Mouse (Mus musculus): ENCODE results near the gene Bmp15.

Gene Bmp15

DNA sequence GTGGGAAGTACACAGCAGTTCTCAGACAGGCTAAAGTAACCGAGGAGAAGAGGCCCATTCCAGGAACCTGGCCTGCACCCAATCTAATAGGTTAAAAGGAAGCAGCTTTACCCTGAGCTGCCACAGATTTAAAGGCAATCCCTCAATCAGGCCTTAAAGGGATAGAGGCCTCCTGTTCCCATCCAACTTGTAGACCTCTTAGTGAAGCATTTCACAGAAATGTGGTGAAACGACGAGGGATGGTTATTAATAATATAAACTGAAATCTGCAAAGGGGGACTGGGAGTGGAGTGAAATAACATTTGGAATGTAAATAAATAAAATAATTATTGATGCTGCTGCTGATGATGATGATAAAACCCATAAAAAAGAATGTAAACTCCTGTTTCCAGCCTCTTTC is at the start of gene Bmp15:
Gene Bmp15 (minus strand): TSS at position 101 of the 400 bp plus-strand sequence.
- DNase-seq (ENCODE audit: low read depth, low spot score), result no peak

DNA sequence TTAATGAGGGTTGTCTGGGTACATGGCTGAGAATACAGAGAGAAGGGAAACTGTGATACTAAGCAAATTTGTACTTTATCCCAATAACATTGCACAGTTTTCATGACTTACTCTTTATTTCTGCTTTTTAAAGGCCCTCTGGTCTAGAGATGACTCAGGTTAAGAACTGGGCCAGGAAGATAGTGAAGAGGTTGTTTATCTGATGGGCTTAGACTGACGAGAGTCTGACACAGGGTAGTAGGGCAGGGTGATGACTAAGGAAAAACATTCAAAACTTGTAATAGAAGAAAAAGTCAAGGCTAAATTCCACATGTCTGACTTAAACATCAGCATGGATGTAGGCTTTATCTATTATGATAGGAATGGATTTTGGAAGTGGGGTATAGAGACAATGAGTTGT is 48.3 kb upstream of the Bmp15 start:
- DNase-seq (ENCODE audit: low read depth, low spot score), result no peak

DNA sequence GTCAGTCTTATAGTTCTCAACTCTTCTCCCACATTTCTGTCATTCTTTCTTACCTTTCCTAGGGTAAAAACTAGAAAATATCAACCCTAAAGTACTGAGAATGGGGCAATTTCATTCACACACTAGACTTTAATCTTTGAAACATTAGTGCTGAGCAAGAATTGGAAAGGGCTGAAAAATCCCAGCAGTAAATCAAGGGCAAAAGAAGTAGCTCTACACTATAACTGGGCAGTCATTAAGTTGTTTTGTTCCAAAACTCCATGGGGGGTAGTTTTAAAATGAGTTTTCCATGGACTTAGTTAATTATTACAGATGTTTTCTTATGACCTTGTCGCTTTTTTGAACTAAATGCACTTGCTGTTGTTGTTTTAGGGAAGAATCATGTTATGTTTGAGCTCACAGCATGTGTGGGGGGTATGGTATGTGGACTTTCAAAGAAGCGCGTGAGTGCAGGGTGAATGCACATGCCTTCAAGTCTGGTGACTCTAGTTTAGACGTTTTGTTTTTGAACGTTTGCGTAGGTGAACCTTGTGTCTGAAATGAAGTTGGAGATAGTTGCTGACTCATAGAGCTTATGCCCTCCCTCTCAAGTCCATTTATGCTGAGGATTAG is 37.1 kb upstream of the Bmp15 start:
- no peak for DNase-seq (ENCODE audit: low read depth, low spot score)

DNA sequence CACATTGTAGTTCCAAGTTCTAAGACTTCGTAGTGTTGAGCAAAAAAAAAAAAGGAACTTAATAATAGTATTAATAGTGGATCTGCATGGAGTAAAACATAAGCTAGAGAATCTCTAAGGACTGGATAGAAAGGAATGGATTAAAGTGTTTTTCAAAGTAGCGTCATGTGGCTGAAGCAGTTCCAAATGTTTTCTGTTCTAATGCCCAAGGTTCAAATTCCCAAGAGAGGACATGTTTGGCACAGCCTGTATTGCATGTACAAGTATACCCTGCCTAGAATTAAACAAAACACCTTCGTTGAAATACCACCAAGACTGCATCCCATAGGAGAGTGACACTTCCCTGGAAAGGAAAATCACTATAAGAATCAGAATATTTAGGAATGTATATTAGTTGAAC is 36.4 kb upstream of the Bmp15 start:
- no peak for DNase-seq (ENCODE audit: low read depth, low spot score)

DNA sequence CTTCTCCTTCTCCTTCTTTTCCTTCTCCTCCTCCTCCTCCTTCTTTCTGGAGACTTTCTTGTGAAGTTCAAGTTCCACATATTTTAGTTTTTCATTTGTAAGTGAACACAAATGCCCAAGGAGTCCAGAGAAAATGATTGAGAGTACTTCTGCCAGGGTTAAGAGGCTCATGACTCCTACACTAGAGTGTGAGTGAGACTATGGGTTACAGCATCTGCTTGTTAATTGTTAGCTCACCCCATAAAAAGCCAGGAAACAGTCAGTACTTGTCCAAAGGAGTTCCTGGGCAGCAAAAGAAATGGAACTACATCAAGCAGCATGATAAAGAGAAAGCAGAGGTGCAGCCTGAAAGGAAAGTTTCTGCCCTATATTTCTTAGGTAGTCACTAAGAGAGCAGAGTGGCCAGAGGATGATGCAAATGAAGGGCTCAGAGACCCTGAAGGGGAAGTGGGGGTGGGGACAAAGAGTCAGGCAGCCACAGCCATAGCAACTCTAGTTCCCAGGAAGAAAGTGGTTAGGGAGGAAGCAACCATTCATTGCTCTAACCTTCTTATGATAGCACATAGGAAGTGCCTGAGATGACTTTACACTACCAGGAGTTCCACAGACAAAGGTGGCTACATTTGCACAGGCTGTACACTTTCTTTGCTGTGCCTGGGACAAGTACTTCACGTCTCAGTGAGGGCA is 24.9 kb upstream of the Bmp15 start:
- no peak for DNase-seq (ENCODE audit: low read depth, low spot score)

DNA sequence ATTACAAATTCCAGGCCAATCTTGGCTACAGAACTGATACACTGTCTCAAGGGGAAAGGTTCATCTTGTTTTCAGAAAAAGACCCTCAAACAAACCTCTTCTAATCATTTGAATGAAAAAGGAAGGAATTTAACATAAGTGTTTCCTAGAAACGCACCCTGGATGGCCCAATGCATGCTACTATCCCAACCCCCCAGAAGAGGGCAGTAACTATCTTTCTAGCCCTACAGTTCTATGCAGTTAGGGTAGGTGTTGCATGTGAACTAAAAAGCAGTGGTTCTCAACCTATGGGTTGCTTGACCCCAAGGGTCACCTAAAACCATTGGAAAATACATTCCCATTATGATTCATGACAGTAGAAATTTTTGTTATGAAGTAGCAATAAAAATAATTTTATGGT is 3.5 kb upstream of the Bmp15 start:
- DNase-seq (ENCODE audit: low read depth, low spot score), result no peak

GRCm38 (mm10) chrX:6317747-6318146 is 2.8 kb downstream of the Bmp15 start:
- no peak for DNase-seq (ENCODE audit: low read depth, low spot score)
